Mouse (Mus musculus): ENCODE measurements at regions not wholly inside any gene's neighbourhood (a gene's known extent, or its start where the extent isn't known, plus 50 kb on each side); places are given as distances from the start of the nearest gene placed in this dataset.

GRCm38 (mm10) chr1:185083191-185083590 lies 83.8 kb upstream of the Mark1 start:
- H3K27ac ChIP-seq (ENCODE audit: insufficient read depth, low read depth, low read length, poor library complexity, severe bottlenecking): no peak overlapping the region
- H3K9ac ChIP-seq (ENCODE audit: insufficient read depth, low read depth, low read length, poor library complexity, severe bottlenecking): no peak overlapping the region
- TF ChIP-seq ZNF384 (IDR thresholded peaks at IDR 0.05; ENCODE audit: low read depth, low read length): no peak
- TF ChIP-seq CHD2 (IDR thresholded peaks at IDR 0.05; ENCODE audit: low read depth, low read length): no peak
- in situ Hi-C loops (cut with MboI; ENCODE audit: low sequenced_read_pairs in 2 of 2, unreplicated experiment in 2 of 2): no loop called here
- peaks cover 0 to 1% of the 10 kb centered on the region in 2 experiments; a peak in 1 of 4 replicates for H3K4me1 ChIP-seq (ENCODE audit: control insufficient read depth in 2 of 2, insufficient read depth in 2 of 2, low read length in 2 of 2, poor library complexity in 1 of 2)
- H3K4me3 ChIP-seq (ENCODE audit: insufficient read depth in 1 of 2, low read depth in 1 of 2, low read length in 2 of 2, poor library complexity in 1 of 2, severe bottlenecking in 1 of 2): no peak overlapping the region
- no peaks in the 10 kb centered on the region for H3K9me3 ChIP-seq (ENCODE audit: control insufficient read depth, insufficient read depth, low read depth, low read length)
- DNase-seq (ENCODE audit: low read depth, low spot score): no peak
- H3K36me3 ChIP-seq (ENCODE audit: control insufficient read depth, insufficient read depth, low read length, poor library complexity, severe bottlenecking): no peaks in the 10 kb centered on the region

- TF ChIP-seq ZC3H11A (IDR thresholded peaks at IDR 0.05; ENCODE audit: borderline replicate concordance, low read depth, low read length) (no peak), HCFC1 (IDR thresholded peaks at IDR 0.05; ENCODE audit: borderline replicate concordance, insufficient read depth, low read length) (no peak), MAFK (IDR thresholded peaks at IDR 0.05; ENCODE audit: insufficient read depth, low read depth, low read length) (no peak), CHD2 (IDR thresholded peaks at IDR 0.05; ENCODE audit: low read depth, low read length) (no peak), ZNF384 (IDR thresholded peaks at IDR 0.05; ENCODE audit: low read depth, low read length) (no peak)
- H3K9ac ChIP-seq (ENCODE audit: insufficient read depth, low read depth, low read length, poor library complexity, severe bottlenecking): no peak overlapping the region
- H3K9me3 ChIP-seq (ENCODE audit: control insufficient read depth, insufficient read depth, low read depth, low read length): no peaks in the 10 kb centered on the region
- DNase-seq (ENCODE audit: low read depth, low spot score): no peak
- in situ Hi-C loops (cut with MboI; ENCODE audit: low sequenced_read_pairs in 2 of 2, unreplicated experiment in 2 of 2): no loop called here
- H3K4me1 ChIP-seq (ENCODE audit: control insufficient read depth in 2 of 2, insufficient read depth in 2 of 2, low read length in 2 of 2, poor library complexity in 1 of 2): peaks cover 0 to 1% of the 10 kb centered on the region in 2 experiments; a peak in 1 of 4 replicates
- no peaks in the 10 kb centered on the region for H3K36me3 ChIP-seq (ENCODE audit: control insufficient read depth, insufficient read depth, low read length, poor library complexity, severe bottlenecking)
- no peak overlapping the region for H3K4me3 ChIP-seq (ENCODE audit: insufficient read depth in 1 of 2, low read depth in 1 of 2, low read length in 2 of 2, poor library complexity in 1 of 2, severe bottlenecking in 1 of 2)
- no peak overlapping the region for H3K27ac ChIP-seq (ENCODE audit: insufficient read depth, low read depth, low read length, poor library complexity, severe bottlenecking)
Measured at GRCm38 (mm10) chr1:185080118-185080517, 80.7 kb upstream of the Mark1 start.

- H3K4me3 ChIP-seq (ENCODE audit: insufficient read depth in 1 of 2, low read depth in 1 of 2, low read length in 2 of 2, poor library complexity in 1 of 2, severe bottlenecking in 1 of 2): no peak overlapping the region
- H3K9me3 ChIP-seq (ENCODE audit: control insufficient read depth, insufficient read depth, low read depth, low read length): no peaks in the 10 kb centered on the region
- TF ChIP-seq HCFC1 (IDR thresholded peaks at IDR 0.05; ENCODE audit: borderline replicate concordance, insufficient read depth, low read length): no peak
- TF ChIP-seq CHD2 (IDR thresholded peaks at IDR 0.05; ENCODE audit: low read depth, low read length): no peak
- TF ChIP-seq ZNF384 (IDR thresholded peaks at IDR 0.05; ENCODE audit: low read depth, low read length): no peak
- no peak for TF ChIP-seq MAFK (IDR thresholded peaks at IDR 0.05; ENCODE audit: insufficient read depth, low read depth, low read length)
- no peak for TF ChIP-seq ZC3H11A (IDR thresholded peaks at IDR 0.05; ENCODE audit: borderline replicate concordance, low read depth, low read length)
- in situ Hi-C loops (cut with MboI; ENCODE audit: low sequenced_read_pairs in 2 of 2, unreplicated experiment in 2 of 2): no loop called here
- no peaks in the 10 kb centered on the region for H3K36me3 ChIP-seq (ENCODE audit: control insufficient read depth, insufficient read depth, low read length, poor library complexity, severe bottlenecking)
- H3K9ac ChIP-seq (ENCODE audit: insufficient read depth, low read depth, low read length, poor library complexity, severe bottlenecking): no peak overlapping the region
- no peak overlapping the region for H3K27ac ChIP-seq (ENCODE audit: insufficient read depth, low read depth, low read length, poor library complexity, severe bottlenecking)
- H3K4me1 ChIP-seq (ENCODE audit: control insufficient read depth in 2 of 2, insufficient read depth in 2 of 2, low read length in 2 of 2, poor library complexity in 1 of 2): peaks cover 0 to 1% of the 10 kb centered on the region in 2 experiments; a peak in 1 of 4 replicates
- no peak for DNase-seq (ENCODE audit: low read depth, low spot score)
Measured at GRCm38 (mm10) chr1:185079331-185079880, 80.0 kb upstream of the Mark1 start.

- in situ Hi-C loops (cut with MboI; ENCODE audit: low sequenced_read_pairs in 2 of 2, unreplicated experiment in 2 of 2): no loop called here
- no peak for DNase-seq (ENCODE audit: low read depth, low spot score)
Measured at GRCm38 (mm10) chr1:185074001-185074400, 74.6 kb upstream of the Mark1 start.

GRCm38 (mm10) chr1:185072766-185073165 lies 73.4 kb upstream of the Mark1 start:
- H3K4me1 ChIP-seq (ENCODE audit: control insufficient read depth in 2 of 2, insufficient read depth in 2 of 2, low read length in 2 of 2, poor library complexity in 1 of 2): no peaks in the 10 kb centered on the region
- TF ChIP-seq ZC3H11A (IDR thresholded peaks at IDR 0.05; ENCODE audit: borderline replicate concordance, low read depth, low read length): no peak
- no peak for TF ChIP-seq HCFC1 (IDR thresholded peaks at IDR 0.05; ENCODE audit: borderline replicate concordance, insufficient read depth, low read length)
- no peak for TF ChIP-seq CHD2 (IDR thresholded peaks at IDR 0.05; ENCODE audit: low read depth, low read length)
- TF ChIP-seq MAFK (IDR thresholded peaks at IDR 0.05; ENCODE audit: insufficient read depth, low read depth, low read length): no peak
- no peak for TF ChIP-seq ZNF384 (IDR thresholded peaks at IDR 0.05; ENCODE audit: low read depth, low read length)
- no peak overlapping the region for H3K9ac ChIP-seq (ENCODE audit: insufficient read depth, low read depth, low read length, poor library complexity, severe bottlenecking)
- DNase-seq (ENCODE audit: low read depth, low spot score): no peak
- no peaks in the 10 kb centered on the region for H3K9me3 ChIP-seq (ENCODE audit: control insufficient read depth, insufficient read depth, low read depth, low read length)
- in situ Hi-C loops (cut with MboI; ENCODE audit: low sequenced_read_pairs in 2 of 2, unreplicated experiment in 2 of 2): no loop called here
- H3K4me3 ChIP-seq (ENCODE audit: insufficient read depth in 1 of 2, low read depth in 1 of 2, low read length in 2 of 2, poor library complexity in 1 of 2, severe bottlenecking in 1 of 2): no peak overlapping the region
- H3K27ac ChIP-seq (ENCODE audit: insufficient read depth, low read depth, low read length, poor library complexity, severe bottlenecking): no peak overlapping the region
- no peaks in the 10 kb centered on the region for H3K36me3 ChIP-seq (ENCODE audit: control insufficient read depth, insufficient read depth, low read length, poor library complexity, severe bottlenecking)

More at GRCm38 (mm10) chr1:185074001-185074400, 74.6 kb upstream of the Mark1 start:
- H3K4me3 ChIP-seq (ENCODE audit: insufficient read depth in 1 of 2, low read depth in 1 of 2, low read length in 2 of 2, poor library complexity in 1 of 2, severe bottlenecking in 1 of 2): no peak overlapping the region
- TF ChIP-seq MAFK (IDR thresholded peaks at IDR 0.05; ENCODE audit: insufficient read depth, low read depth, low read length) (no peak), ZNF384 (IDR thresholded peaks at IDR 0.05; ENCODE audit: low read depth, low read length) (peak; percentile 93), ZC3H11A (IDR thresholded peaks at IDR 0.05; ENCODE audit: borderline replicate concordance, low read depth, low read length) (no peak), CHD2 (IDR thresholded peaks at IDR 0.05; ENCODE audit: low read depth, low read length) (peak; percentile 78)
- no peak overlapping the region for H3K27ac ChIP-seq (ENCODE audit: insufficient read depth, low read depth, low read length, poor library complexity, severe bottlenecking)
- no peak overlapping the region for H3K9ac ChIP-seq (ENCODE audit: insufficient read depth, low read depth, low read length, poor library complexity, severe bottlenecking)
- H3K9me3 ChIP-seq (ENCODE audit: control insufficient read depth, insufficient read depth, low read depth, low read length): no peaks in the 10 kb centered on the region
- H3K36me3 ChIP-seq (ENCODE audit: control insufficient read depth, insufficient read depth, low read length, poor library complexity, severe bottlenecking): no peaks in the 10 kb centered on the region
- no peaks in the 10 kb centered on the region for H3K4me1 ChIP-seq (ENCODE audit: control insufficient read depth in 2 of 2, insufficient read depth in 2 of 2, low read length in 2 of 2, poor library complexity in 1 of 2)
